Mouse (Mus musculus) CH12.LX (cell line): ENCODE results near the gene Gripap1. TPM values are rescaled to one million over a fixed set of nuclear protein-coding genes. Genes with fewer than 3 reads are reported as not detected.

Experiments
- DNase-seq: peaks from one replicate; pipeline ENCODE4 v3.0.0-alpha.2; 2013; ENCODE audit errors: extremely low read depth
- H3K27ac ChIP-seq: 2 replicates; pipeline ENCODE4 v1.5.1; 2012; ENCODE audit warnings: low read depth, mild to moderate bottlenecking, control low read depth, moderate library complexity; ENCODE audit not compliant: insufficient read depth
- H3K27me3 ChIP-seq: replicated peaks from 2 replicates; pipeline ENCODE3; 2012; ENCODE audit warnings: inconsistent platforms
- H3K36me3 ChIP-seq, 2 experiments: replicated peaks in 1 of 2; 2 replicates each; pipeline versions ENCODE3 to v1.6.1; 2012; ENCODE audit warnings: inconsistent platforms in 1 of 2, low read length in 1 of 2, mild to moderate bottlenecking in 1 of 2, mixed read lengths in 1 of 2, moderate library complexity in 1 of 2; ENCODE audit not compliant: control insufficient read depth in 1 of 2, insufficient read depth in 1 of 2
- H3K4me1 ChIP-seq, 2 experiments: 2 replicates each; pipeline ENCODE4 v1.6.1; 2012; ENCODE audit warnings: inconsistent platforms in 1 of 2, moderate library complexity in 1 of 2; ENCODE audit not compliant: insufficient read depth in 2 of 2, control insufficient read depth in 1 of 2
- H3K4me2 ChIP-seq: 2 replicates; pipeline ENCODE4 v1.6.1; 2012; ENCODE audit warnings: low read depth, mild to moderate bottlenecking, control low read depth; ENCODE audit not compliant: poor library complexity, insufficient read depth, severe bottlenecking
- H3K4me3 ChIP-seq, 3 experiments: fragments of 150-350 bp in 1 of 3; sonication (generic) in 1 of 3; replicated peaks in 1 of 3; 2 replicates each; pipeline versions ENCODE3 to v1.5.1; 2011 to 2012; ENCODE audit warnings: low read depth in 2 of 3, low read length in 2 of 3, mild to moderate bottlenecking in 2 of 3, moderate library complexity in 2 of 3, control low read depth in 1 of 3, improper control_type of control experiment in 1 of 3, inconsistent platforms in 1 of 3, mixed read lengths in 1 of 3; ENCODE audit not compliant: poor library complexity in 1 of 3
- H3K79me2 ChIP-seq: replicated peaks from 2 replicates; pipeline ENCODE4 v1.6.1; 2012; ENCODE audit warnings: mild to moderate bottlenecking, moderate library complexity; ENCODE audit not compliant: control insufficient read depth, poor library complexity, insufficient read depth, severe bottlenecking; ENCODE audit errors: extremely low read depth
- H3K9ac ChIP-seq: 2 replicates; pipeline ENCODE4 v1.6.1; 2012; ENCODE audit warnings: low read depth, mild to moderate bottlenecking, control low read depth, moderate library complexity; ENCODE audit not compliant: insufficient read depth
- H3K9me3 ChIP-seq: replicated peaks from 2 replicates; pipeline ENCODE3; 2012; ENCODE audit warnings: low read length, inconsistent platforms, mixed read lengths
- BHLHE40 ChIP-seq: IDR thresholded peaks from 2 replicates; pipeline ENCODE4 v1.6.1; 2011; ENCODE audit warnings: mild to moderate bottlenecking, low read depth, low read length, improper control_type of control experiment
- CHD1 ChIP-seq: IDR thresholded peaks from 2 replicates; pipeline ENCODE4 v1.6.1; 2012; ENCODE audit warnings: low read depth, low read length, improper control_type of control experiment, inconsistent platforms
- CTCF ChIP-seq, 2 experiments: IDR thresholded peaks in 1 of 2; conservative IDR thresholded peaks in 1 of 2; 2 replicates each; pipeline ENCODE4 v1.5.1; 2011 to 2012; ENCODE audit warnings: low read depth in 2 of 2, low read length in 2 of 2, improper control_type of control experiment in 1 of 2, inconsistent platforms in 1 of 2, mild to moderate bottlenecking in 1 of 2, moderate library complexity in 1 of 2
- ELF1 ChIP-seq: IDR thresholded peaks from 2 replicates; pipeline ENCODE4 v1.6.1; 2014; ENCODE audit warnings: low read depth, mild to moderate bottlenecking, inconsistent platforms, low read length, improper control_type of control experiment
- EP300 ChIP-seq: IDR thresholded peaks from 2 replicates; pipeline ENCODE4 v1.6.1; 2011; ENCODE audit warnings: low read length, improper control_type of control experiment
- IRF4 ChIP-seq: IDR thresholded peaks from 2 replicates; pipeline ENCODE4 v1.6.1; 2014; ENCODE audit warnings: low read depth, mild to moderate bottlenecking, inconsistent platforms, low read length, improper control_type of control experiment
- KAT2A ChIP-seq: IDR thresholded peaks from 2 replicates; pipeline ENCODE4 v1.6.1; 2012; ENCODE audit warnings: low read length, improper control_type of control experiment, inconsistent platforms; ENCODE audit not compliant: insufficient replicate concordance
- MAX ChIP-seq: IDR thresholded peaks from 2 replicates; pipeline ENCODE4 v1.6.1; 2011; ENCODE audit warnings: low read length, improper control_type of control experiment
- MAZ ChIP-seq: IDR thresholded peaks from 2 replicates; pipeline ENCODE4 v1.6.1; 2012; ENCODE audit warnings: low read depth, mild to moderate bottlenecking, inconsistent platforms, low read length, improper control_type of control experiment, moderate library complexity
- NELFE ChIP-seq: IDR thresholded peaks from 2 replicates; pipeline ENCODE4 v1.6.1; 2011; ENCODE audit warnings: low read depth, low read length, improper control_type of control experiment
- NRF1 ChIP-seq: IDR thresholded peaks from 2 replicates; pipeline ENCODE4 v1.6.1; 2014; ENCODE audit warnings: low read depth, mild to moderate bottlenecking, inconsistent platforms, low read length, improper control_type of control experiment, moderate library complexity
- PAX5 ChIP-seq: IDR thresholded peaks from 2 replicates; pipeline ENCODE4 v1.6.1; 2012; ENCODE audit warnings: low read length, inconsistent platforms, mixed read lengths
- POLR2A ChIP-seq: IDR thresholded peaks from 2 replicates; pipeline ENCODE4 v1.6.1; 2011; ENCODE audit warnings: low read depth, mild to moderate bottlenecking, improper control_type of control experiment, low read length
- POLR2AphosphoS2 ChIP-seq: IDR thresholded peaks from 2 replicates; pipeline ENCODE4 v1.6.1; 2011; ENCODE audit warnings: low read depth, low read length, improper control_type of control experiment
- RAD21 ChIP-seq: IDR thresholded peaks from 2 replicates; pipeline ENCODE4 v1.6.1; 2011; ENCODE audit warnings: low read depth, mild to moderate bottlenecking, low read length, improper control_type of control experiment, moderate library complexity
- RCOR1 ChIP-seq: conservative IDR thresholded peaks from 2 replicates; pipeline ENCODE4 v1.6.1; 2012; ENCODE audit warnings: low read depth, mild to moderate bottlenecking, inconsistent platforms, low read length, improper control_type of control experiment
- SIN3A ChIP-seq: IDR thresholded peaks from 2 replicates; pipeline ENCODE4 v1.6.1; 2012; ENCODE audit warnings: low read length, improper control_type of control experiment, inconsistent platforms
- SMC3 ChIP-seq: IDR thresholded peaks from 2 replicates; pipeline ENCODE4 v1.6.1; 2011; ENCODE audit warnings: low read depth, low read length, improper control_type of control experiment
- UBTF ChIP-seq: IDR thresholded peaks from 2 replicates; pipeline ENCODE4 v1.6.1; 2012; ENCODE audit warnings: low read depth, mild to moderate bottlenecking, inconsistent platforms, low read length, improper control_type of control experiment, moderate library complexity
- USF1 ChIP-seq: IDR thresholded peaks from 2 replicates; pipeline ENCODE4 v1.6.1; 2014; ENCODE audit warnings: low read depth, mild to moderate bottlenecking, inconsistent platforms, low read length, improper control_type of control experiment
- USF2 ChIP-seq: conservative IDR thresholded peaks from 2 replicates; pipeline ENCODE4 v1.6.1; 2011; ENCODE audit warnings: low read depth, low read length, improper control_type of control experiment
- ZC3H11A ChIP-seq: IDR thresholded peaks from 2 replicates; pipeline ENCODE4 v1.6.1; 2012; ENCODE audit warnings: low read depth, mild to moderate bottlenecking, inconsistent platforms, low read length, improper control_type of control experiment
- ZNF384 ChIP-seq: IDR thresholded peaks from 2 replicates; pipeline ENCODE4 v1.6.1; 2012; ENCODE audit warnings: low read depth, low read length, improper control_type of control experiment, inconsistent platforms
- dilution Hi-C: fragments of 300-500 bp; cut with MboI; formaldehyde crosslinking; loops from 2 replicates; pipeline ENCODE4 v1.14.3; 2020; ENCODE audit warnings: low sequenced_read_pairs; ENCODE audit not compliant: extremely low pct_unique_long_range_greater_than_20kb, extremely low pct_ligation_motif_present
- in situ Hi-C: fragments of 300-500 bp; cut with MboI; formaldehyde crosslinking; loops from 3 replicates; pipeline ENCODE4 v1.14.3; 2019; ENCODE audit warnings: low sequenced_read_pairs, low pct_ligation_motif_present, low pct_unique_long_range_greater_than_20kb, mixed read lengths
- polyA plus RNA-seq: library from polyadenylated mRNA; unstranded; fragments of >175 nt; gene quantifications from 2 replicates; pipeline ENCODE4 v1.2.1, GENCODE M21; 2012; ENCODE audit warnings: low read depth; ENCODE audit not compliant: insufficient read length
- total RNA-seq, 2 experiments: library from RNA; depleted of rRNA; stranded (reverse); fragments of 300-350 nt in 1 of 2; fragments of >200 nt in 1 of 2; gene quantifications; 2 replicates each; pipeline ENCODE4 v1.2.3; 2012 to 2014

Gene Gripap1
- total and polyA plus RNA-seq, 3 experiments, result 15.7 to 49.4 (median 25.5) TPM

DNA sequence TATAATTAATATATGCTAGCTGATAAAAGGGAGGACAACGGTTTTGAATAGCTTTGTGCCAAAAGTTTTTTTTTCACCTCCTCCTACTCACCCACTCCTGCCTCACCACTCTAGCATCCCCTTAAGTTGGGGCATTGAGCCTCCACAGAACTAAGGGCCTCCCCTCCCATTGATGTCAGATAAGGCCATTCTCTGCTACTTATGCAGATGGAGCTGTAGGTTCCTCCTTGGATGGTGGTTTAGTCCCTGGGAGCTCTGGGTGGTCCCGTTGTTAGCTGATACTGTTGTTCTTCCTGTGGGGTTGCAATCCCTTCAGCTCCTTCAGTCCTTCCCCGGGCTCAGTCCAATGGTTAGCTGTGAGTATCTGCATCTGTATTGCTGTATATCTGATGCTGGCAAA lies 10.3 kb upstream of the Gripap1 start:
- H3K4me2 ChIP-seq, result no peak overlapping the region
- no peaks in the 10 kb centered on the region for H3K9me3 ChIP-seq
- H3K4me3 ChIP-seq, result no peak overlapping the region
- peaks cover 6 to 11% of the 10 kb centered on the region in 2 experiments for H3K36me3 ChIP-seq
- TF ChIP-seq ELF1, result no peak
- no peak for TF ChIP-seq CTCF (conservative IDR thresholded peaks at IDR 0.05 in 1 of 2, IDR thresholded peaks at IDR 0.05 in 1 of 2; ENCODE audit: low read depth in 2 of 2, low read length in 2 of 2)
- no peak for TF ChIP-seq UBTF
- TF ChIP-seq NELFE, result no peak
- TF ChIP-seq POLR2AphosphoS2, result no peak
- TF ChIP-seq CHD1, result no peak
- no peak for TF ChIP-seq IRF4
- TF ChIP-seq MAX, result no peak
- peaks cover 0 to 7% of the 10 kb centered on the region in 2 experiments; a peak in 2 of 4 replicates for H3K4me1 ChIP-seq
- no peaks in the 10 kb centered on the region for H3K27me3 ChIP-seq
- H3K79me2 ChIP-seq, result no peaks in the 10 kb centered on the region
- DNase-seq, result no peak
- dilution Hi-C loops, result no loop called here
- H3K27ac ChIP-seq, result no peak overlapping the region
- in situ Hi-C loops, result no loop called here
- H3K9ac ChIP-seq, result no peak overlapping the region

DNA sequence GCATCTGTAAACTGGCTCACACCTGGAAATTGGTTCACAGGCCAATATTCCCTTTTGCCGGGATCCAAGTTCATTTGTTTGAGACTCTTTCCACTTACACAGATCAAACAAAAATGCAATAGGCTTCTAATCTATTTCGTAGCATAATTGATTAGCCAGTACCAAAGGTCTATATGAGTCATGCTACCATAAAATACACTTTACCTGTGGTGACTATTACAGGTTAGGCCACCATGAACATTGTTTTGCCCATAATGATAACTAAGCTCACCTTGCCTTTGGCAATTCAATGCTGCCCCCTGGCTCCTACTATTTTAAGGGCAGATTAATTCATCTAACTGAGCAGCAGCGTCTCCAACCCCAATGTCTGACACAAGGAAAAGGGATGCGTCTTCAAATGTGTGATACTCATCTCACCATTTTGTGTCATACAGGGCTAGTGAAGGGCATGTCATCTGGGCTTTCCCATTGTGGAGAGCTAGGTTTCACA lies 6.9 kb upstream of the Gripap1 start:
- Histone ChIP-seq H3K27ac (no peak overlapping the region), H3K4me3 (no peak overlapping the region), H3K4me1 (peaks cover 2 to 7% of the 10 kb centered on the region in 2 experiments; a peak in 1 of 4 replicates), H3K36me3 (no peaks in the 10 kb centered on the region), H3K79me2 (no peaks in the 10 kb centered on the region), H3K4me2 (no peak overlapping the region), H3K9me3 (no peaks in the 10 kb centered on the region), H3K27me3 (no peaks in the 10 kb centered on the region), H3K9ac (no peak overlapping the region)
- dilution Hi-C loops, result no loop called here
- in situ Hi-C loops, result no loop called here
- DNase-seq, result no peak
- TF ChIP-seq POLR2AphosphoS2 (no peak), CTCF (conservative IDR thresholded peaks at IDR 0.05 in 1 of 2, IDR thresholded peaks at IDR 0.05 in 1 of 2; ENCODE audit: low read depth in 2 of 2, low read length in 2 of 2) (peak in 1 of 2 experiments; percentile 23; a peak in 2 of 4 replicates), PAX5 (no peak), POLR2A (no peak), RAD21 (peak; percentile 27)

DNA sequence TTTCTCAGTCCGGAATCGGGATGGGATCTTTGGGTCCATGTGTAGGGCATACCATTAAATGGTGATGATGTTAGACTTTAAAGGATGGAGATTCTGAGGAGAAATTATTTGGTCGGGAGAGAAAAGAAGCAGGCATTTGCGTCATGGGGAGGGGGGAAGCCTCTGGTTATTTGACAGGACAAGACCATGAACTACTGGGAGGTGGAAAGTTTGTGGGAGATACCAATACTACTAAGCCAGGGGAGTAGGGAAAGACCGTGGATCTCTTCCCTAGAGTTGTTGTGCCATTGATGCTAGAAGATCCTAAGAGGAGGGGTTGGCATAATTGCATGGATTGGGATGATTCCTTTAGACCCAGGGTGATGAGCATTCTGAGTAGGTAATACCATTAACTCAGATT lies 744 bp downstream of the Gripap1 start:
- Histone ChIP-seq H3K9me3 (no peaks in the 10 kb centered on the region), H3K79me2 (peaks cover 5% of the 10 kb centered on the region; the same call in 1 of the 2 replicates), H3K27me3 (no peaks in the 10 kb centered on the region), H3K36me3 (peaks cover 17 to 26% of the 10 kb centered on the region in 2 experiments), H3K9ac (peak overlapping the region; percentile 82), H3K27ac (no peak overlapping the region), H3K4me3 (peak overlapping the region; percentile 59 to 77 (median 75)), H3K4me1 (peaks cover 3 to 31% of the 10 kb centered on the region in 2 experiments; a peak in 3 of 4 replicates), H3K4me2 (peak overlapping the region; percentile 82; the same call in 1 of the 2 replicates)
- in situ Hi-C loops, result no loop called here
- TF ChIP-seq IRF4 (no peak), SMC3 (no peak), MAZ (no peak), POLR2AphosphoS2 (no peak), EP300 (no peak), RAD21 (no peak), ZNF384 (no peak), MAX (no peak), NRF1 (no peak), CTCF (conservative IDR thresholded peaks at IDR 0.05 in 1 of 2, IDR thresholded peaks at IDR 0.05 in 1 of 2; ENCODE audit: low read depth in 2 of 2, low read length in 2 of 2) (no peak), KAT2A (no peak), USF1 (no peak), RCOR1 (no peak), ZC3H11A (no peak), SIN3A (no peak), USF2 (no peak), BHLHE40 (no peak), PAX5 (no peak), UBTF (no peak)
- dilution Hi-C loops, result no loop called here
- DNase-seq, result no peak
